Mouse (Mus musculus) heart, embryonic 11.5 days (tissue): ENCODE measurements at regions not wholly inside any gene's neighbourhood (a gene's known extent, or its start where the extent isn't known, plus 50 kb on each side); places are given as distances from the start of the nearest gene placed in this dataset.

Experiments used
- ATAC-seq: fragments of 200-750 bp; cut with Nextera tagmentation; replicated peaks from 2 replicates; pipeline ENCODE4 v1.8.0; 2017; ENCODE audit warnings: moderate library complexity; ENCODE audit not compliant: insufficient number of reproducible peaks, low FRiP score, low TSS enrichment
- H3K27ac ChIP-seq: fragments of 300-500 bp; sonication (generic); 2 replicates; pipeline ENCODE4 v1.5.1; 2014; ENCODE audit warnings: mild to moderate bottlenecking, low read depth, low read length
- H3K27me3 ChIP-seq: fragments of 300-500 bp; sonication (generic); 2 replicates; pipeline ENCODE4 v1.6.1; 2014; ENCODE audit warnings: mild to moderate bottlenecking, low read length, mixed read lengths; ENCODE audit not compliant: control insufficient read depth, insufficient read depth
- H3K36me3 ChIP-seq: fragments of 300-500 bp; sonication (generic); 2 replicates; pipeline ENCODE4 v1.6.1; 2014; ENCODE audit warnings: mild to moderate bottlenecking, low read length, moderate library complexity, mixed read lengths; ENCODE audit not compliant: control insufficient read depth, insufficient read depth
- H3K4me1 ChIP-seq: fragments of 300-500 bp; sonication (generic); 2 replicates; pipeline ENCODE4 v1.6.1; 2014; ENCODE audit warnings: low read length; ENCODE audit not compliant: control insufficient read depth, insufficient read depth
- H3K4me2 ChIP-seq: fragments of 300-500 bp; sonication (generic); 2 replicates; pipeline ENCODE4 v1.6.1; 2014; ENCODE audit warnings: mild to moderate bottlenecking, moderate library complexity
- H3K4me3 ChIP-seq: fragments of 300-500 bp; sonication (generic); 2 replicates; pipeline ENCODE4 v1.5.1; 2014; ENCODE audit warnings: low read depth, low read length
- H3K9ac ChIP-seq: fragments of 300-500 bp; sonication (generic); 2 replicates; pipeline ENCODE4 v1.6.1; 2014; ENCODE audit warnings: mild to moderate bottlenecking, low read depth, low read length, moderate library complexity
- H3K9me3 ChIP-seq: fragments of 300-500 bp; sonication (generic); replicated peaks from 2 replicates; pipeline ENCODE4 v1.6.1; 2016; ENCODE audit warnings: low read length; ENCODE audit not compliant: control insufficient read depth
- WGBS: fragments of 180-500 bp; shearing (Covaris S2); extraction: QIAGEN DNeasy Blood & Tissue Kit; methylation state at CpG from one replicate; pipeline ENCODE4 v1.1.7; 2014; ENCODE audit not compliant: insufficient replicate concordance; 5-methylcytosine and 5-hydroxymethylcytosine counted together

- no peak overlapping the region for H3K9ac ChIP-seq
- 82% methylated on average over 1 of the region's 1 CpGs for WGBS
- ATAC-seq: 0 out of 2 replicates have a peak, but pooled peaks have one; percentile 61
These were observed 56.8 kb downstream of the Odc1 start for GRCm38 (mm10) chr12:17601245-17602023.

GRCm38 (mm10) chr12:17603576-17603975 lies 59.0 kb downstream of the Odc1 start:
- H3K9me3 ChIP-seq: no peaks in the 10 kb centered on the region
- ATAC-seq: no peak
- H3K27ac ChIP-seq: no peak overlapping the region
- no peak overlapping the region for H3K4me3 ChIP-seq
- H3K4me1 ChIP-seq: no peaks in the 10 kb centered on the region
- no peak overlapping the region for H3K9ac ChIP-seq
- no peaks in the 10 kb centered on the region for H3K27me3 ChIP-seq
- no peak overlapping the region for H3K4me2 ChIP-seq
- 85% methylated on average over 2 of the region's 2 CpGs for WGBS
- no peaks in the 10 kb centered on the region for H3K36me3 ChIP-seq

More at GRCm38 (mm10) chr12:17601245-17602023, 56.8 kb downstream of the Odc1 start:
- no peak overlapping the region for H3K4me3 ChIP-seq
- no peaks in the 10 kb centered on the region for H3K4me1 ChIP-seq
- no peaks in the 10 kb centered on the region for H3K9me3 ChIP-seq
- no peak overlapping the region for H3K27ac ChIP-seq
- no peaks in the 10 kb centered on the region for H3K36me3 ChIP-seq
- no peaks in the 10 kb centered on the region for H3K27me3 ChIP-seq
- no peak overlapping the region for H3K4me2 ChIP-seq

GRCm38 (mm10) chr12:17610384-17610783 lies 65.8 kb downstream of the Odc1 start:
- Histone ChIP-seq H3K27me3 (no peaks in the 10 kb centered on the region), H3K4me2 (no peak overlapping the region), H3K9ac (no peak overlapping the region), H3K36me3 (no peaks in the 10 kb centered on the region), H3K9me3 (no peaks in the 10 kb centered on the region), H3K27ac (no peak overlapping the region), H3K4me3 (no peak overlapping the region), H3K4me1 (no peaks in the 10 kb centered on the region)
- 71% methylated on average over 1 of the region's 1 CpGs for WGBS
- no peak for ATAC-seq

GRCm38 (mm10) chr12:17611988-17612387 lies 67.4 kb downstream of the Odc1 start:
- no peak overlapping the region for H3K27ac ChIP-seq
- 70% methylated on average over 3 of the region's 3 CpGs for WGBS
- no peak overlapping the region for H3K4me3 ChIP-seq
- no peak for ATAC-seq
- no peak overlapping the region for H3K4me2 ChIP-seq
- no peaks in the 10 kb centered on the region for H3K4me1 ChIP-seq
- no peak overlapping the region for H3K9ac ChIP-seq
- H3K27me3 ChIP-seq: no peaks in the 10 kb centered on the region
- no peaks in the 10 kb centered on the region for H3K9me3 ChIP-seq
- H3K36me3 ChIP-seq: no peaks in the 10 kb centered on the region

- Histone ChIP-seq H3K36me3 (no peaks in the 10 kb centered on the region), H3K9ac (no peak overlapping the region), H3K27me3 (peaks cover 5% of the 10 kb centered on the region; the same call in 1 of the 2 replicates), H3K4me2 (no peak overlapping the region), H3K4me3 (no peak overlapping the region), H3K4me1 (no peaks in the 10 kb centered on the region), H3K9me3 (no peaks in the 10 kb centered on the region), H3K27ac (no peak overlapping the region)
- no peak for ATAC-seq
- WGBS: 30% methylated on average over 2 of the region's 2 CpGs
These were observed 72.4 kb upstream of the Hpcal1 start for GRCm38 (mm10) chr12:17618300-17618699.

- H3K36me3 ChIP-seq: no peaks in the 10 kb centered on the region
- no peaks in the 10 kb centered on the region for H3K9me3 ChIP-seq
- peaks cover 5% of the 10 kb centered on the region; the same call in 1 of the 2 replicates for H3K27me3 ChIP-seq
- no peak overlapping the region for H3K4me3 ChIP-seq
- H3K4me1 ChIP-seq: no peaks in the 10 kb centered on the region
- no peak overlapping the region for H3K9ac ChIP-seq
- H3K4me2 ChIP-seq: no peak overlapping the region
- 18% methylated on average over 6 of the region's 6 CpGs for WGBS
- no peak overlapping the region for H3K27ac ChIP-seq
- no peak for ATAC-seq
These were observed 70.4 kb upstream of the Hpcal1 start for GRCm38 (mm10) chr12:17620226-17620625.

- no peak overlapping the region for H3K4me3 ChIP-seq
- no peak for ATAC-seq
- no peak overlapping the region for H3K4me2 ChIP-seq
- peaks cover 5% of the 10 kb centered on the region; the same call in 1 of the 2 replicates for H3K27me3 ChIP-seq
- 54% methylated on average over 6 of the region's 6 CpGs for whole genome bisulfite sequencing
- H3K4me1 ChIP-seq: no peaks in the 10 kb centered on the region
- no peaks in the 10 kb centered on the region for H3K9me3 ChIP-seq
- H3K9ac ChIP-seq: no peak overlapping the region
- no peak overlapping the region for H3K27ac ChIP-seq
- H3K36me3 ChIP-seq: no peaks in the 10 kb centered on the region
These were observed 69.2 kb upstream of the Hpcal1 start for GRCm38 (mm10) chr12:17621487-17621888.

GRCm38 (mm10) chr12:17622509-17623005 lies 68.1 kb upstream of the Hpcal1 start:
- H3K4me2 ChIP-seq: no peak overlapping the region

GRCm38 (mm10) chr12:17626043-17626442 lies 64.6 kb upstream of the Hpcal1 start:
- Histone ChIP-seq H3K4me3 (no peak overlapping the region), H3K9me3 (no peaks in the 10 kb centered on the region), H3K9ac (no peak overlapping the region), H3K4me1 (no peaks in the 10 kb centered on the region), H3K36me3 (no peaks in the 10 kb centered on the region), H3K27ac (no peak overlapping the region), H3K27me3 (peaks cover 3% of the 10 kb centered on the region; the same call in 1 of the 2 replicates), H3K4me2 (no peak overlapping the region)
- ATAC-seq: no peak
- 51% methylated on average over 3 of the region's 3 CpGs for WGBS

More at GRCm38 (mm10) chr12:17622509-17623005, 68.1 kb upstream of the Hpcal1 start:
- no peaks in the 10 kb centered on the region for H3K4me1 ChIP-seq
- peaks cover 5% of the 10 kb centered on the region; the same call in 1 of the 2 replicates for H3K27me3 ChIP-seq
- H3K27ac ChIP-seq: no peak overlapping the region
- H3K9ac ChIP-seq: no peak overlapping the region
- no peaks in the 10 kb centered on the region for H3K9me3 ChIP-seq
- no peak overlapping the region for H3K4me3 ChIP-seq
- H3K36me3 ChIP-seq: no peaks in the 10 kb centered on the region
- 39% methylated on average over 8 of the region's 8 CpGs for WGBS
- ATAC-seq: no peak
